Mouse (Mus musculus) cerebellum, adult 2 months (tissue): Measurements from ENCODE around the gene Raet1e. TPM values are rescaled to one million over a fixed set of nuclear protein-coding genes. Genes with fewer than 3 reads are reported as not detected.
"Not testable (repeated sequence)": the region's sequence is repeated elsewhere in the genome, so short reads cannot be mapped to it uniquely, and the experiment has no call there.

Experiments
- DNase-seq, 2 experiments: peaks; one replicate each; pipeline ENCODE4 v3.0.0; 2021
- H3K27ac ChIP-seq: fragments of 200-500 bp; 2 replicates; pipeline ENCODE4 v1.5.1; 2012; ENCODE audit warnings: low read length, control low read depth, inconsistent platforms; ENCODE audit not compliant: insufficient read depth
- H3K27me3 ChIP-seq: fragments of 200-500 bp; 2 replicates; pipeline ENCODE4 v1.6.1; 2012; ENCODE audit warnings: inconsistent platforms, mild to moderate bottlenecking, low read length, moderate library complexity; ENCODE audit not compliant: control insufficient read depth, insufficient read depth
- H3K4me1 ChIP-seq: fragments of 200-500 bp; 2 replicates; pipeline ENCODE4 v1.6.1; 2011; ENCODE audit warnings: low read length; ENCODE audit not compliant: control insufficient read depth, insufficient read depth
- H3K4me3 ChIP-seq: fragments of 200-500 bp; replicated peaks from 2 replicates; pipeline ENCODE3; 2011; ENCODE audit warnings: mild to moderate bottlenecking, low read depth, low read length, control low read depth; ENCODE audit not compliant: insufficient read depth
- WGBS: fragments of 180-500 bp; shearing (Covaris S2); methylation state at CpG from one replicate; pipeline ENCODE4 v1.1.7; 2018; 5-methylcytosine and 5-hydroxymethylcytosine counted together
- polyA plus RNA-seq: library from polyadenylated mRNA; depleted of rRNA; stranded (reverse); fragments of >200 nt; gene quantifications from 2 replicates; pipeline ENCODE4 v1.2.3, GENCODE M21; 2012

The Raet1e gene
- polyA plus RNA-seq, 1 experiment, result not detected

DNA sequence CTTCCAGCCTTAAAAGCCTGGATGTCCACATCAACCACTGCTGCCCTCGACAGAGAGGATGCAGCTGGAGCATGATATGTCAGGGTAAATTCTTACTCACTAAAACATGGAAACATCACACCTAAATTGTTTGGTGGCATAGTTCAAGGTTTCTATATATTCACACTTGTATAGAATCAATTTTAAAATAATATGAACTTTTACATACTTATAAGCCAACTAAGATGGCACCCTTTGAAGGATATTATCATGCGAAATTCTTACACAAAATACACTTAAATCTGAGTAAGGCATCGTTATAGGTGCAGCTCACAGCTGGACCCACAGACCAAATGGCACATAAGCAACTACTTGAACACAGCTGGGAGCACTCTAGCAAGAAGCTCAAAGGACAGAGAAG is 201.9 kb downstream of the Raet1e start, which contains the start of gene Raet1d:
Raet1d (plus strand) TSS at position 301 of the 400 bp plus-strand sequence.
- WGBS, result 73% methylated on average over 3 of the region's 3 CpGs
- DNase-seq, H3K4me1 ChIP-seq, H3K27me3 ChIP-seq, H3K4me3 ChIP-seq, H3K27ac ChIP-seq: not testable (repeated sequence)

DNA sequence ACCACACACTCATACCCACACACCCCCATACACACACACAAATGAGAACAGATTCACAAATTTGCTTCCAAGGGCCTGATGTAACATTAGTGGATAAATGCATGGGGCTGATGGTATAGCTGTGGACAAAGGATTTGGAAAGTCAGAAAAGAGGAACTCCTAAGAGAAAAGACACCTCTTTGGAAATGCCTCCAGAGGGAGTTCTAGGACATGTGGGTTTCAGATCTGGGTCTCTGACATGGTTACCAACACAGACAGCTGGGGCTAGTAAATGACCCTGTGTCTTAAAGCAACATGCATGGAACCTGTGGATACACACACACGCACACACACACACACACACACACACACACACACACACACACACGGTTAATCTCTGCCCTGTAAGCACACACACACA is 202.6 kb downstream of the Raet1e start:
- not testable (repeated sequence) for H3K27me3 ChIP-seq, DNase-seq
- 23% methylated on average over 2 of the region's 2 CpGs for WGBS

GRCm38 (mm10) chr10:22361415-22362352 is 203.3 kb downstream of the Raet1e start:
- WGBS, result 3% methylated on average over 12 of the region's 15 CpGs
- H3K27me3 ChIP-seq, H3K4me3 ChIP-seq, H3K27ac ChIP-seq, DNase-seq, H3K4me1 ChIP-seq: not testable (repeated sequence)

More for the DNA sequence above, 202.6 kb downstream of the Raet1e start:
- H3K27ac ChIP-seq, H3K4me1 ChIP-seq, H3K4me3 ChIP-seq: not testable (repeated sequence)

DNA sequence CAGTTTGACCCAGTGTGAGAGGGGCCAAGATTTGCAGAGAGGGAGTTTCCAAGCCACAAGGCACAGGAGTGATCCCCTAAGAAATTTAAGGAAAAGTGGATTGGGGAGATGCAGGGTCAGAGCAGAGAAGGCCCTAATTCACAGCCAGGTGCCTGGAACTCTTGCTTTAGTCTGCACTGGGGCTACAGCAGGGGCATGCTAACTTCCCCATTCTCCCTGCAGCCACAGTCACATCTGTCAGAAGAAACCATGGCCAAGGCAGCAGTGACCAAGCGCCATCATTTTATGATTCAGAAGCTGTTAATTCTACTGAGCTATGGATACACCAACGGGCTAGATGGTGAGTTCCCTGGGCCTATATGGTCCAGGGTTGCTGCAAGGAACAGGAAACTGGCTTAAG is 204.1 kb downstream of the Raet1e start:
- H3K27me3 ChIP-seq, H3K27ac ChIP-seq, DNase-seq, H3K4me1 ChIP-seq, H3K4me3 ChIP-seq: not testable (repeated sequence)
- WGBS, result 89% methylated on average over 2 of the region's 2 CpGs

- H3K4me3 ChIP-seq, H3K4me1 ChIP-seq, DNase-seq, H3K27ac ChIP-seq, H3K27me3 ChIP-seq: not testable (repeated sequence)
- 92% methylated on average over 2 of the region's 2 CpGs for WGBS
Observed at GRCm38 (mm10) chr10:22364915-22365314, 206.5 kb downstream of the Raet1e start.

GRCm38 (mm10) chr10:22381226-22381625 is 222.9 kb downstream of the Raet1e start:
- H3K27me3 ChIP-seq, H3K27ac ChIP-seq, H3K4me3 ChIP-seq, H3K4me1 ChIP-seq, DNase-seq: not testable (repeated sequence)
- 10% methylated on average over 7 of the region's 10 CpGs for WGBS

- H3K27me3 ChIP-seq, DNase-seq: not testable (repeated sequence)
Observed at GRCm38 (mm10) chr10:22390146-22390545, 231.8 kb downstream of the Raet1e start.

GRCm38 (mm10) chr10:22391616-22392015 is 233.2 kb downstream of the Raet1e start:
- not testable (repeated sequence) for H3K4me1 ChIP-seq, H3K4me3 ChIP-seq, DNase-seq, H3K27me3 ChIP-seq, H3K27ac ChIP-seq
- 96% methylated on average over 4 of the region's 5 CpGs for WGBS

More at GRCm38 (mm10) chr10:22390146-22390545, 231.8 kb downstream of the Raet1e start:
- not testable (repeated sequence) for H3K27ac ChIP-seq, H3K4me1 ChIP-seq, H3K4me3 ChIP-seq
- 90% methylated on average over 7 of the region's 7 CpGs for whole genome bisulfite sequencing

DNA sequence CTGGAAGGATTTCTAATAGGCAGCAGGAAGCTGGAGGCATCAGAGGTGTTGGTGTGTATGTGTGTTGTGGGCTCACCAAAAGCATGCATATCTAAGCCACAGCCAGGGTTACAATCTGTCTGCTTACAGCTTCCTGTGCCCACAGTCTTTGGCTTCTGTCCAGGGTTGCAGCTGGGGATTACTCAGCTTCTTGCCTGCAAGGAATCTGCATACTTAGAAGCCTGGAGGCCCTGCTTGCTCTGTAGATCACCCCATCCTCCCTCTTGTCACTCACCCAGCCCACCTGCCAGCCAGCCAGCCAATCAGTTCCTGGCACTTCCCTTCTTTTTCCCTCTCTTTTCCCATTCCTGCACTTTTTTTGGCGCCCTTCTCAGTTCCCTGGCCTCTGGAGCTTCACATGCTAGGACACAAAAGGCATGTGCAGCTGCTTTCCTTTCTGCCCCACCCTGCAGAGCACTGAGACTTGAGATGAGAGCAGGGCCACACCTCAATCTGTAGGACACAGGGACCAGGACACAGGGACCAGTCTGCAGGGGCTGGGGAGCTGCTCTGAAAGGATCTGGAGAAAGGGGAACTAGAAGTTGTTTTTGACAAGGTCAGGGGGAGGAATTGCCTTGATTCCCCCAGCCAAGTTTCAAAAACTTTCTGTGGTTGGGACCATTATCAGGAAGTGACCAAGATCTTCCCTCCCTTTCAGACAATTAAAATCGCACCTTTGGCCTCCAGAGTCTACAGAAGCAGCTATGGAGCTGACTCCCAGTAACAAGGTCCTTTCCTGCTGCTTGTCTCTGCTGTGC is 234.9 kb downstream of the Raet1e start:
- not testable (repeated sequence) for DNase-seq, H3K27me3 ChIP-seq, H3K27ac ChIP-seq, H3K4me3 ChIP-seq, H3K4me1 ChIP-seq
- no CpG with 5 or more reads among the region's 2 CpGs for WGBS

DNA sequence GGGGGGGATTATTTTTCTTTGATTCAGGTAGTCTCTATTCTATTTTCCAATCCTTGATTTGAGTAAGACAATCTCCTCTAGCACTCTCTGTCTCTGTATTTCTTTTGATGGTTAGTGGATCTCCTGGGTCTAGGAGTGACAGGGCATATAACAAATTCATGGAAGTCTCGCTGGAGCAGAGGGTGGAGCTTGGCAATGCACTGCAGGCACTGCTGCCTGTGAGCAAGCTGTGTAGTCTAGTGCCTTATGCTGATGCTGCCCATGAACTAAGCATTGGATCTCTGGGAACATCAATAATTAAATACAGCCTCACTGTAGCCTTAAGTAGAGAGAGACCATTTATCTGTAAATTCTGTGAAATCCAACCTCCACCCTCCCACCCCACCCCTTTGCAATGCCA is 238.3 kb downstream of the Raet1e start:
- H3K27me3 ChIP-seq, H3K4me1 ChIP-seq, DNase-seq, H3K27ac ChIP-seq, H3K4me3 ChIP-seq: not testable (repeated sequence)
- WGBS, result 10% methylated on average over 1 of the region's 1 CpGs

GRCm38 (mm10) chr10:22402225-22402917 is 244.0 kb downstream of the Raet1e start:
- H3K27me3 ChIP-seq, H3K4me1 ChIP-seq, H3K27ac ChIP-seq, H3K4me3 ChIP-seq: not testable (repeated sequence)
- peak in 1 of 2 experiments; percentile 0 for DNase-seq
- 7% methylated on average over 9 of the region's 11 CpGs for WGBS
